14 mouse cellular contexts compared by ENCODE assay signal in genomic region chr1:38441800-38442199, GRCm38 (mm10).
DNase-seq lines count a peak whose midpoint lies in the region; ATAC-seq lines count a peak whose summit lies in the region.
"Had no signal": no experiment of that assay in that cellular context is flagged by ENCODE, and none has a peak within 500 bp of the region (broad histone marks: within the 10 kb centered on the region; RNA-seq: fewer than 3 reads in every experiment).

No protein-coding gene starts in this region.

- WGBS in heart, embryonic 14.5 days: 63% methylated on average over 2 of the region's 2 CpGs
- 61% methylated on average over 2 of the region's 2 CpGs for WGBS in midbrain, embryonic 13.5 days
- WGBS in midbrain, embryonic 16.5 days: 54% methylated on average over 2 of the region's 2 CpGs
- 64% methylated on average over 2 of the region's 2 CpGs for WGBS in embryonic facial prominence, embryonic 10.5 days

- intact Hi-C loops in heart, postnatal 36 days (cut with DNase I): no loop called here

- H3K4me2 ChIP-seq in heart, embryonic 14.5 days (ENCODE audit: low read length): no peak overlapping the region
- no peak overlapping the region for H3K4me2 ChIP-seq in midbrain, embryonic 13.5 days (replicated peaks)
- no peak overlapping the region for H3K4me2 ChIP-seq in midbrain, embryonic 16.5 days (ENCODE audit: low read length)
- H3K4me2 ChIP-seq: embryonic facial prominence, embryonic 15.5 days; stomach, embryonic 15.5 days had no signal

- no peak overlapping the region for H3K9ac ChIP-seq in heart, embryonic 14.5 days (ENCODE audit: low read length)
- no peak overlapping the region for H3K9ac ChIP-seq in midbrain, embryonic 13.5 days (replicated peaks)
- no peak overlapping the region for H3K9ac ChIP-seq in midbrain, embryonic 16.5 days (ENCODE audit: low read depth, low read length)
- H3K9ac ChIP-seq: embryonic facial prominence, embryonic 15.5 days; stomach, embryonic 15.5 days had no signal

- no peaks in the 10 kb centered on the region for H3K36me3 ChIP-seq in heart, embryonic 14.5 days (ENCODE audit: control insufficient read depth, insufficient read depth, low read length)
- no peaks in the 10 kb centered on the region for H3K36me3 ChIP-seq in midbrain, embryonic 13.5 days
- H3K36me3 ChIP-seq in midbrain, embryonic 16.5 days (ENCODE audit: control insufficient read depth, insufficient read depth, low read length): no peaks in the 10 kb centered on the region
- H3K36me3 ChIP-seq in embryonic facial prominence, embryonic 10.5 days (replicated peaks): no peaks in the 10 kb centered on the region
- H3K36me3 ChIP-seq: embryonic facial prominence, embryonic 15.5 days; stomach, embryonic 15.5 days had no signal

- H3K4me3 ChIP-seq in heart, embryonic 14.5 days (ENCODE audit: control insufficient read depth in 1 of 2, insufficient read depth in 1 of 2, low read depth in 1 of 2, low read length in 2 of 2): no peak overlapping the region
- no peak overlapping the region for H3K4me3 ChIP-seq in midbrain, embryonic 13.5 days (replicated peaks)
- no peak overlapping the region for H3K4me3 ChIP-seq in midbrain, embryonic 16.5 days (ENCODE audit: low read depth, low read length)
- no peak overlapping the region for H3K4me3 ChIP-seq in embryonic facial prominence, embryonic 10.5 days
- H3K4me3 ChIP-seq: embryonic facial prominence, embryonic 15.5 days; layer of hippocampus, adult 2 months; stomach, embryonic 15.5 days had no signal

- no peak for DNase-seq in heart, postnatal 36 days
- DNase-seq in embryonic facial prominence, embryonic 10.5 days (ENCODE audit: low spot score): no peak
- DNase-seq in layer of hippocampus, adult 9-10 months (ENCODE audit: low spot score): no peak
- DNase-seq in gastrocnemius, adult 8-10 months (ENCODE audit: low spot score in 2 of 2): no peak
- DNase-seq: adrenal gland, postnatal 14 days; cerebellum, postnatal 25 days; kidney, adult 8-10 months; thymus, postnatal 25 days had no signal

- H3K4me1 ChIP-seq in heart, embryonic 14.5 days (ENCODE audit: control insufficient read depth in 2 of 2, insufficient read depth in 2 of 2, low read length in 2 of 2): peaks cover 28 to 45% of the 10 kb centered on the region in 2 experiments
- peaks cover 82% of the 10 kb centered on the region for H3K4me1 ChIP-seq in midbrain, embryonic 13.5 days (replicated peaks)
- H3K4me1 ChIP-seq in midbrain, embryonic 16.5 days (ENCODE audit: control insufficient read depth, insufficient read depth, low read length): peaks cover 49% of the 10 kb centered on the region
- peaks cover 70% of the 10 kb centered on the region for H3K4me1 ChIP-seq in embryonic facial prominence, embryonic 10.5 days

- peak overlapping the region; percentile 75 to 82 for H3K27ac ChIP-seq in heart, embryonic 14.5 days (replicated peaks in 1 of 2; ENCODE audit: control insufficient read depth in 1 of 2, insufficient read depth in 1 of 2, low read depth in 2 of 2, low read length in 2 of 2)
- H3K27ac ChIP-seq in midbrain, embryonic 13.5 days: peak overlapping the region; percentile 27
- no peak overlapping the region for H3K27ac ChIP-seq in midbrain, embryonic 16.5 days (ENCODE audit: low read length)
- H3K27ac ChIP-seq in embryonic facial prominence, embryonic 10.5 days (replicated peaks): 0 out of 2 replicates have a peak overlapping the region, but pooled peaks have one; percentile 40
- H3K27ac ChIP-seq: embryonic facial prominence, embryonic 15.5 days; layer of hippocampus, adult 2 months; stomach, embryonic 15.5 days had no signal

- no peaks in the 10 kb centered on the region for H3K9me3 ChIP-seq in heart, embryonic 14.5 days (ENCODE audit: control insufficient read depth, low read length)
- H3K9me3 ChIP-seq in midbrain, embryonic 13.5 days: no peaks in the 10 kb centered on the region
- H3K9me3 ChIP-seq in midbrain, embryonic 16.5 days (replicated peaks; ENCODE audit: control insufficient read depth, low read length, poor library complexity, severe bottlenecking): no peaks in the 10 kb centered on the region
- H3K9me3 ChIP-seq in embryonic facial prominence, embryonic 10.5 days: no peaks in the 10 kb centered on the region
- H3K9me3 ChIP-seq: embryonic facial prominence, embryonic 15.5 days; stomach, embryonic 15.5 days had no signal

- no peaks in the 10 kb centered on the region for H3K27me3 ChIP-seq in heart, embryonic 14.5 days (ENCODE audit: control insufficient read depth, insufficient read depth, low read length)
- no peaks in the 10 kb centered on the region for H3K27me3 ChIP-seq in midbrain, embryonic 13.5 days
- H3K27me3 ChIP-seq in midbrain, embryonic 16.5 days (ENCODE audit: control insufficient read depth, insufficient read depth, low read depth, low read length): no peaks in the 10 kb centered on the region
- no peaks in the 10 kb centered on the region for H3K27me3 ChIP-seq in embryonic facial prominence, embryonic 10.5 days (replicated peaks; ENCODE audit: low read depth, poor library complexity, severe bottlenecking)
- H3K27me3 ChIP-seq: embryonic facial prominence, embryonic 15.5 days; stomach, embryonic 15.5 days had no signal

- ATAC-seq in heart, embryonic 14.5 days (ENCODE audit: insufficient number of reproducible peaks, insufficient read depth, low FRiP score, low read depth): no peak
- ATAC-seq in midbrain, embryonic 13.5 days: no peak
- ATAC-seq in midbrain, embryonic 16.5 days: no peak
